Comparison of ENCODE assay signal across 8 mouse cellular contexts in the genomic region with DNA sequence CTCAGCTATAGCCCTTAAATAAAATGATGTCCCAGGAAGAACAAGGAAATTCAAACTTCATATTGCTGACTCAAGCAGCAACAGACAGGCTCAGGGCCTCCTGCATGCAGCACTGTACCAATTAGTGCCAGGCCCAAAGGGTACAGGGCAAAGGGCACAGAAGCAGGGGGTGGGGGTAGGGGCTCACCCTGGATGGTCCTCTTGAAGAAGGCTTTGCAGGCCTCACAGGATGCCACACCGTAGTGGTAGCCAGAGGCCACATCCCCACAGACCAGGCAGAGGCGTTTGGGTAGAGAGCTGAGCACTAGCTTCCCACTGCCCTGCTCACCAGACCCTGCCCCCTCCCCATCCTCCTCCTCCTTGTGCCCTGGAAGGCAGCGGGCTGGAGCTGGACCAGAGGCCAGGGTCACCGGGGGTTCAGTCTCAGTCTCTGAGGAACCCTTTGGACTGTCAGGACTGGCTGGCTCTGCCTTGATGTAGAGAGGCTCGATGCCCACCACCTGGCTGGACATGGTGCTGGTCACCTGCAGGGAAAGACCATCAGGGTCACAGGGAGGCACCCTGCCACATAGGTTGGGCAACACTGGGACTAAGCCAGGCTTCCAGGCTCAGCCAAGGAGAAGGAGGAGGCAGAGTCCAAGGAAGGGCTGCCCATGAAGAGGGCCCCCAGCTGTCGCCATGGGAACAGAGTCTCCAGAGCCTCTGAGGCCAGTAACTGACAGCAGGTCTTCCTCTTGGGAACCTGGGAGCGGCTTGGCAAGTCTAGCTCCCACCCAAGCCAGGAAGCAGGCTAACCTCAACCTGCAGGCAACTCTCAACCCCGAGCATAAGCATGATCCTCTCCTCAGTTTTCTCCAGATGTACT. TPM values are rescaled to one million over a fixed set of nuclear protein-coding genes. Genes with fewer than 3 reads are reported as not detected.
DNase-seq lines count a peak whose midpoint lies in the region; ATAC-seq and TF ChIP-seq lines count a peak whose summit lies in the region.
"Had no signal": no experiment of that assay in that cellular context is flagged by ENCODE, and none has a peak within 500 bp of the region (broad histone marks: within the 10 kb centered on the region; RNA-seq: fewer than 3 reads in every experiment).

No protein-coding gene starts in this region.

- peaks cover 0 to 42% of the 10 kb centered on the region in 2 experiments for H3K36me3 ChIP-seq in CH12.LX (replicated peaks in 1 of 2; ENCODE audit: control insufficient read depth in 1 of 2, insufficient read depth in 1 of 2, low read length in 1 of 2)
- H3K36me3 ChIP-seq in embryonic facial prominence, embryonic 11.5 days (replicated peaks; ENCODE audit: control insufficient read depth, insufficient read depth, low read depth, low read length), result no peaks in the 10 kb centered on the region
- no peaks in the 10 kb centered on the region; the same call in 1 of the 2 replicates for H3K36me3 ChIP-seq in hindbrain, embryonic 14.5 days (replicated peaks; ENCODE audit: control insufficient read depth, insufficient read depth)
- peaks cover 13% of the 10 kb centered on the region for H3K36me3 ChIP-seq in liver, embryonic 12.5 days
- no peaks in the 10 kb centered on the region for H3K36me3 ChIP-seq in neural tube, embryonic 14.5 days (ENCODE audit: control insufficient read depth, insufficient read depth, low read length)

- in situ Hi-C loops in CH12.LX (cut with MboI; ENCODE audit: low pct_ligation_motif_present, low pct_unique_long_range_greater_than_20kb, low sequenced_read_pairs), result loop anchor here (5.0 kb wide), 1 partner anchor 48 kb away; no protein-coding TSS in a partner anchor

- TF ChIP-seq EP300 in CH12.LX (IDR thresholded peaks at IDR 0.05; ENCODE audit: low read length), result no peak

- no peak for ATAC-seq in embryonic facial prominence, embryonic 11.5 days (replicated peaks; ENCODE audit: insufficient number of reproducible peaks, low FRiP score, low TSS enrichment, low read depth)
- ATAC-seq in hindbrain, embryonic 14.5 days (ENCODE audit: low FRiP score), result no peak
- ATAC-seq in liver, embryonic 12.5 days, result no peak
- ATAC-seq in neural tube, embryonic 14.5 days (ENCODE audit: low read depth), result no peak

- H3K9me3 ChIP-seq in CH12.LX (replicated peaks; ENCODE audit: low read length), result no peaks in the 10 kb centered on the region
- H3K9me3 ChIP-seq in embryonic facial prominence, embryonic 11.5 days (replicated peaks; ENCODE audit: control insufficient read depth, low read length), result no peaks in the 10 kb centered on the region
- no peaks in the 10 kb centered on the region for H3K9me3 ChIP-seq in hindbrain, embryonic 14.5 days (ENCODE audit: control insufficient read depth, low read length)
- no peaks in the 10 kb centered on the region for H3K9me3 ChIP-seq in liver, embryonic 12.5 days (replicated peaks)
- H3K9me3 ChIP-seq in neural tube, embryonic 14.5 days (ENCODE audit: control insufficient read depth, low read length), result no peaks in the 10 kb centered on the region

- no peak for TF ChIP-seq RAD21 in CH12.LX (IDR thresholded peaks at IDR 0.05; ENCODE audit: low read depth, low read length)

- DNase-seq in CH12.LX (ENCODE audit: extremely low read depth), result no peak
- peak; percentile 77 for DNase-seq in MN1 (ENCODE audit: low spot score)
- DNase-seq in embryonic facial prominence, embryonic 11.5 days (ENCODE audit: low spot score), result peak; percentile 29
- DNase-seq in hindbrain, embryonic 14.5 days (ENCODE audit: low spot score), result no peak
- DNase-seq in frontal cortex, postnatal 25 days (ENCODE audit: low spot score in 2 of 2), result no peak

- H3K4me1 ChIP-seq in CH12.LX (ENCODE audit: control insufficient read depth in 1 of 2, insufficient read depth in 2 of 2), result peaks cover 11 to 32% of the 10 kb centered on the region in 2 experiments
- H3K4me1 ChIP-seq in embryonic facial prominence, embryonic 11.5 days (ENCODE audit: control insufficient read depth, insufficient read depth, low read length), result peaks cover 6% of the 10 kb centered on the region; the same call in 1 of the 2 replicates
- H3K4me1 ChIP-seq in hindbrain, embryonic 14.5 days (replicated peaks; ENCODE audit: control insufficient read depth, insufficient read depth, low read length), result peaks cover 22% of the 10 kb centered on the region
- H3K4me1 ChIP-seq in liver, embryonic 12.5 days, result peaks cover 69% of the 10 kb centered on the region
- H3K4me1 ChIP-seq in neural tube, embryonic 14.5 days (ENCODE audit: control insufficient read depth, insufficient read depth, low read length), result peaks cover 14% of the 10 kb centered on the region

- dilution Hi-C loops in CH12.LX (cut with MboI; ENCODE audit: extremely low pct_ligation_motif_present, extremely low pct_unique_long_range_greater_than_20kb, low sequenced_read_pairs), result no loop called here

- peak overlapping the region; percentile 81 for H3K9ac ChIP-seq in CH12.LX (ENCODE audit: insufficient read depth, low read depth)
- peak overlapping the region; percentile 67 for H3K9ac ChIP-seq in embryonic facial prominence, embryonic 11.5 days (replicated peaks; ENCODE audit: low read length)
- H3K9ac ChIP-seq in hindbrain, embryonic 14.5 days, result peak overlapping the region; percentile 94
- H3K9ac ChIP-seq in liver, embryonic 12.5 days, result peak overlapping the region; percentile 94
- H3K9ac ChIP-seq in neural tube, embryonic 14.5 days (replicated peaks; ENCODE audit: low read depth, low read length), result peak overlapping the region; percentile 90

- TF ChIP-seq CTCF in CH12.LX (conservative IDR thresholded peaks at IDR 0.05 in 1 of 2, IDR thresholded peaks at IDR 0.05 in 1 of 2; ENCODE audit: low read depth in 2 of 2, low read length in 2 of 2), result no peak

- peak overlapping the region in 2 of 3 experiments; percentile 74 to 90 for H3K4me3 ChIP-seq in CH12.LX (replicated peaks in 1 of 3; ENCODE audit: low read depth in 2 of 3, low read length in 2 of 3, poor library complexity in 1 of 3)
- H3K4me3 ChIP-seq in embryonic facial prominence, embryonic 11.5 days (ENCODE audit: low read depth, low read length), result peak overlapping the region; percentile 66
- H3K4me3 ChIP-seq in hindbrain, embryonic 14.5 days (replicated peaks; ENCODE audit: low read length), result peak overlapping the region; percentile 79
- H3K4me3 ChIP-seq in liver, embryonic 12.5 days, result peak overlapping the region; percentile 92
- peak overlapping the region; percentile 73 for H3K4me3 ChIP-seq in neural tube, embryonic 14.5 days (ENCODE audit: low read depth, low read length)

- H3K27me3 ChIP-seq in CH12.LX (replicated peaks), result peaks cover 3% of the 10 kb centered on the region
- H3K27me3 ChIP-seq in embryonic facial prominence, embryonic 11.5 days (ENCODE audit: control insufficient read depth, insufficient read depth, low read length), result peaks cover 17% of the 10 kb centered on the region
- peaks cover 28% of the 10 kb centered on the region for H3K27me3 ChIP-seq in hindbrain, embryonic 14.5 days (ENCODE audit: control insufficient read depth, insufficient read depth, low read length)
- peaks cover 24% of the 10 kb centered on the region for H3K27me3 ChIP-seq in liver, embryonic 12.5 days (replicated peaks)
- peaks cover 24% of the 10 kb centered on the region for H3K27me3 ChIP-seq in neural tube, embryonic 14.5 days (ENCODE audit: control insufficient read depth, insufficient read depth, low read length)

- 0 out of 2 replicates have a peak, but pooled peaks cover 3% of the 10 kb centered on the region for H3K79me2 ChIP-seq in CH12.LX (replicated peaks; ENCODE audit: control insufficient read depth, extremely low read depth, insufficient read depth, poor library complexity, severe bottlenecking)

- no peak overlapping the region for H3K27ac ChIP-seq in CH12.LX (ENCODE audit: insufficient read depth, low read depth)
- H3K27ac ChIP-seq in embryonic facial prominence, embryonic 11.5 days (replicated peaks; ENCODE audit: low read depth, low read length), result no peak overlapping the region
- H3K27ac ChIP-seq in hindbrain, embryonic 14.5 days, result no peak overlapping the region
- peak overlapping the region; percentile 90 for H3K27ac ChIP-seq in liver, embryonic 12.5 days
- H3K27ac ChIP-seq in neural tube, embryonic 14.5 days (ENCODE audit: low read depth, low read length), result no peak overlapping the region

- no peak for TF ChIP-seq POLR2A in CH12.LX (IDR thresholded peaks at IDR 0.05; ENCODE audit: low read depth, low read length)

- peak overlapping the region; percentile 80 for H3K4me2 ChIP-seq in CH12.LX (ENCODE audit: insufficient read depth, low read depth, poor library complexity, severe bottlenecking)
- peak overlapping the region; percentile 88 for H3K4me2 ChIP-seq in embryonic facial prominence, embryonic 11.5 days (ENCODE audit: low read depth, low read length)
- H3K4me2 ChIP-seq in hindbrain, embryonic 14.5 days (replicated peaks), result peak overlapping the region; percentile 97
- peak overlapping the region; percentile 100 for H3K4me2 ChIP-seq in liver, embryonic 12.5 days
- H3K4me2 ChIP-seq in neural tube, embryonic 14.5 days (ENCODE audit: low read depth, low read length), result peak overlapping the region; percentile 96

- 51% methylated on average over 8 of the region's 8 CpGs for WGBS in embryonic facial prominence, embryonic 11.5 days
- WGBS in hindbrain, embryonic 14.5 days, result 30% methylated on average over 8 of the region's 8 CpGs
- 45% methylated on average over 8 of the region's 8 CpGs for WGBS in liver, embryonic 12.5 days (ENCODE audit: insufficient replicate concordance)
- WGBS in neural tube, embryonic 14.5 days, result 40% methylated on average over 8 of the region's 8 CpGs

RNA-seq across cellular contexts. Expression of gene Esrra, which starts 1.5 kb away (rescaled TPM):
- total RNA-seq in CH12.LX (2012; rRNA removed) (23.5 and 28.7 TPM in 2 replicates), CH12.LX (2014; rRNA removed) (13.4 and 13.6 TPM in 2 replicates)
- polyA plus RNA-seq in CH12.LX (2012; ENCODE audit: insufficient read length, low read depth), result 15.6 and 17.7 TPM in 2 replicates
- 2.7 and 3.3 TPM in 2 replicates for polyA plus RNA-seq in embryonic facial prominence, embryonic 11.5 days (2014; fragmentation: Nextera tagmentation; extraction: Ambion mirVana)
- polyA plus RNA-seq in hindbrain, embryonic 14.5 days (2014; fragmentation: Nextera tagmentation; extraction: Ambion mirVana), result 6.2 and 7.3 TPM in 2 replicates
- polyA plus RNA-seq in liver, embryonic 12.5 days (2016; fragmentation: Nextera tagmentation; extraction: Ambion mirVana), result 6.5 and 6.8 TPM in 2 replicates
- 6.9 and 8.4 TPM in 2 replicates for polyA plus RNA-seq in neural tube, embryonic 14.5 days (2014; fragmentation: Nextera tagmentation; extraction: Ambion mirVana)

RNA-seq across cellular contexts. Expression of gene Catsperz, which starts 5.1 kb away (rescaled TPM):
- total RNA-seq in CH12.LX (2012; rRNA removed) (not detected in 2 replicates), CH12.LX (2014; rRNA removed) (not detected in 2 replicates)
- 1.2 TPM in 1 of 2 replicates, not detected in the other for polyA plus RNA-seq in CH12.LX (2012; ENCODE audit: insufficient read length, low read depth)
- 1.0 and 1.9 TPM in 2 replicates for polyA plus RNA-seq in embryonic facial prominence, embryonic 11.5 days (2014; fragmentation: Nextera tagmentation; extraction: Ambion mirVana)
- 1.7 and 2.3 TPM in 2 replicates for polyA plus RNA-seq in hindbrain, embryonic 14.5 days (2014; fragmentation: Nextera tagmentation; extraction: Ambion mirVana)
- 0.80 and 0.93 TPM in 2 replicates for polyA plus RNA-seq in liver, embryonic 12.5 days (2016; fragmentation: Nextera tagmentation; extraction: Ambion mirVana)
- polyA plus RNA-seq in neural tube, embryonic 14.5 days (2014; fragmentation: Nextera tagmentation; extraction: Ambion mirVana), result 0.94 and 5.6 TPM in 2 replicates
- total RNA-seq: gastrocnemius, adult 8-10 months had no signal

RNA-seq across cellular contexts. Expression of gene Prdx5, which starts 10.2 kb away (rescaled TPM):
- total RNA-seq in CH12.LX (2012; rRNA removed) (72.6 and 74.8 TPM in 2 replicates), CH12.LX (2014; rRNA removed) (77.2 and 83.5 TPM in 2 replicates)
- polyA plus RNA-seq in CH12.LX (2012; ENCODE audit: insufficient read length, low read depth), result 137 TPM in 2 replicates
- polyA plus RNA-seq in embryonic facial prominence, embryonic 11.5 days (2014; fragmentation: Nextera tagmentation; extraction: Ambion mirVana), result 110 and 128 TPM in 2 replicates
- polyA plus RNA-seq in hindbrain, embryonic 14.5 days (2014; fragmentation: Nextera tagmentation; extraction: Ambion mirVana), result 291 and 300 TPM in 2 replicates
- polyA plus RNA-seq in liver, embryonic 12.5 days (2016; fragmentation: Nextera tagmentation; extraction: Ambion mirVana), result 94.2 and 101 TPM in 2 replicates
- polyA plus RNA-seq in neural tube, embryonic 14.5 days (2014; fragmentation: Nextera tagmentation; extraction: Ambion mirVana), result 240 and 272 TPM in 2 replicates

RNA-seq across cellular contexts. Expression of gene Trmt112, which starts 10.6 kb away (rescaled TPM):
- total RNA-seq in CH12.LX (2012; rRNA removed), result 191 and 198 TPM in 2 replicates
- total RNA-seq in CH12.LX (2014; rRNA removed), result 89.5 and 97.9 TPM in 2 replicates
- 158 and 212 TPM in 2 replicates for polyA plus RNA-seq in CH12.LX (2012; ENCODE audit: insufficient read length, low read depth)
- polyA plus RNA-seq in embryonic facial prominence, embryonic 11.5 days (2014; fragmentation: Nextera tagmentation; extraction: Ambion mirVana), result 159 and 166 TPM in 2 replicates
- polyA plus RNA-seq in hindbrain, embryonic 14.5 days (2014; fragmentation: Nextera tagmentation; extraction: Ambion mirVana), result 107 and 118 TPM in 2 replicates
- polyA plus RNA-seq in liver, embryonic 12.5 days (2016; fragmentation: Nextera tagmentation; extraction: Ambion mirVana), result 115 TPM in 2 replicates
- polyA plus RNA-seq in neural tube, embryonic 14.5 days (2014; fragmentation: Nextera tagmentation; extraction: Ambion mirVana), result 104 and 106 TPM in 2 replicates

RNA-seq across cellular contexts. Expression of gene Kcnk4, which starts 14.2 kb away (rescaled TPM):
- total RNA-seq in CH12.LX (2012; rRNA removed), result 0.21 TPM in 1 of 2 replicates, not detected in the other
- total RNA-seq in CH12.LX (2014; rRNA removed), result not detected in 2 replicates
- 0.80 TPM in 1 of 2 replicates, not detected in the other for polyA plus RNA-seq in CH12.LX (2012; ENCODE audit: insufficient read length, low read depth)
- polyA plus RNA-seq in embryonic facial prominence, embryonic 11.5 days (2014; fragmentation: Nextera tagmentation; extraction: Ambion mirVana), result 0.26 and 0.32 TPM in 2 replicates
- 8.5 and 10.9 TPM in 2 replicates for polyA plus RNA-seq in hindbrain, embryonic 14.5 days (2014; fragmentation: Nextera tagmentation; extraction: Ambion mirVana)
- polyA plus RNA-seq in liver, embryonic 12.5 days (2016; fragmentation: Nextera tagmentation; extraction: Ambion mirVana), result 0.05 TPM in 1 of 2 replicates, not detected in the other
- 9.4 and 9.9 TPM in 2 replicates for polyA plus RNA-seq in neural tube, embryonic 14.5 days (2014; fragmentation: Nextera tagmentation; extraction: Ambion mirVana)
- total RNA-seq: gastrocnemius, adult 8-10 months had no signal

Comparison
In these comparisons a context has a peak if more than half of its experiments do, and no peak if none do; other contexts are left out.
1. DNase-seq: peak in MN1 (single experiment) and embryonic facial prominence, embryonic 11.5 days (single experiment); none in CH12.LX (single experiment), hindbrain, embryonic 14.5 days (single experiment) and frontal cortex, postnatal 25 days (0 of 2).
2. Peak in every context shown above with its lines, with median percentiles within 50 percentile points of each other: H3K4me2 ChIP-seq, H3K4me3 ChIP-seq and H3K9ac ChIP-seq.